Mouse (Mus musculus) bone marrow, adult 2 months (tissue): ENCODE data around the gene Lsamp.

Experiments
- CTCF ChIP-seq: fragments of 200-500 bp; IDR thresholded peaks from 2 replicates; pipeline ENCODE4 v1.5.1; 2011; ENCODE audit warnings: low read length, control low read depth; ENCODE audit not compliant: control insufficient read depth, insufficient read depth
- POLR2A ChIP-seq: fragments of 200-500 bp; IDR thresholded peaks from 2 replicates; pipeline ENCODE4 v1.6.1; 2011; ENCODE audit warnings: low read depth, mild to moderate bottlenecking, control low read depth, low read length, borderline replicate concordance; ENCODE audit not compliant: control insufficient read depth

GRCm38 (mm10) chr16:40059968-40060367 is 75.8 kb downstream of the Lsamp start:
- TF ChIP-seq POLR2A = no peak
- no peak for TF ChIP-seq CTCF
